Mouse (Mus musculus) thymus, adult 2 months (tissue): ENCODE data around the gene Dgke. TPM values are rescaled to one million over a fixed set of nuclear protein-coding genes. Genes with fewer than 3 reads are reported as not detected.

Experiments used
- DNase-seq: peaks from one replicate; pipeline ENCODE4 v3.0.0; 2021
- H3K27ac ChIP-seq: fragments of 200-500 bp; 2 replicates; pipeline ENCODE4 v1.5.1; 2012; ENCODE audit warnings: low read length, control low read depth; ENCODE audit not compliant: control insufficient read depth, insufficient read depth
- H3K27me3 ChIP-seq: fragments of 200-500 bp; 2 replicates; pipeline ENCODE4 v1.6.1; 2012; ENCODE audit warnings: mild to moderate bottlenecking, low read length, moderate library complexity, mixed read lengths; ENCODE audit not compliant: control insufficient read depth, insufficient read depth
- H3K36me3 ChIP-seq: fragments of 200-500 bp; 2 replicates; pipeline ENCODE4 v1.6.1; 2012; ENCODE audit warnings: mild to moderate bottlenecking, low read length, moderate library complexity; ENCODE audit not compliant: control insufficient read depth, insufficient read depth
- H3K4me1 ChIP-seq: fragments of 200-500 bp; replicated peaks from 2 replicates; pipeline ENCODE4 v1.6.1; 2012; ENCODE audit warnings: low read length; ENCODE audit not compliant: control insufficient read depth, insufficient read depth
- H3K4me3 ChIP-seq: fragments of 200-500 bp; 2 replicates; pipeline ENCODE4 v1.5.1; 2012; ENCODE audit warnings: mild to moderate bottlenecking, low read length, control low read depth, moderate library complexity; ENCODE audit not compliant: control insufficient read depth, insufficient read depth
- CTCF ChIP-seq: fragments of 200-500 bp; IDR thresholded peaks from 2 replicates; pipeline ENCODE4 v1.5.1; 2012; ENCODE audit warnings: mild to moderate bottlenecking, control low read depth, low read length, moderate library complexity, borderline replicate concordance; ENCODE audit not compliant: control insufficient read depth, poor library complexity, insufficient read depth; ENCODE audit errors: extremely low read depth
- POLR2A ChIP-seq: fragments of 200-500 bp; IDR thresholded peaks from 2 replicates; pipeline ENCODE4 v1.6.1; 2012; ENCODE audit warnings: mild to moderate bottlenecking, low read length, control low read depth, moderate library complexity; ENCODE audit not compliant: control insufficient read depth, poor library complexity, insufficient read depth; ENCODE audit errors: extremely low read depth
- WGBS: fragments of 180-500 bp; shearing (Covaris S2); methylation state at CpG from one replicate; pipeline ENCODE4 v1.1.7; 2018; 5-methylcytosine and 5-hydroxymethylcytosine counted together
- polyA plus RNA-seq: library from polyadenylated mRNA; depleted of rRNA; stranded (reverse); fragments of >200 nt; gene quantifications from 2 replicates; pipeline ENCODE4 v1.2.3, GENCODE M21; 2012

Gene Dgke
- polyA plus RNA-seq, 1 experiment: 81.2 TPM

- WGBS: 94% methylated on average over 5 of the region's 5 CpGs
- H3K4me1 ChIP-seq: no peaks in the 10 kb centered on the region
- no peaks in the 10 kb centered on the region for H3K27me3 ChIP-seq
- DNase-seq: no peak
- H3K4me3 ChIP-seq: no peak overlapping the region
- TF ChIP-seq POLR2A (no peak), CTCF (no peak)
- peaks cover 74% of the 10 kb centered on the region for H3K36me3 ChIP-seq
- H3K27ac ChIP-seq: no peak overlapping the region
Observed at GRCm38 (mm10) chr11:89012241-89012640, 54.4 kb downstream of the Dgke start.

GRCm38 (mm10) chr11:89009496-89009895 lies 57.2 kb downstream of the Dgke start:
- H3K4me1 ChIP-seq: peaks cover under 1% of the 10 kb centered on the region; the same call in 1 of the 2 replicates
- peaks cover 78% of the 10 kb centered on the region for H3K36me3 ChIP-seq
- no peak overlapping the region for H3K27ac ChIP-seq
- 95% methylated on average over 7 of the region's 7 CpGs for WGBS
- TF ChIP-seq POLR2A (no peak), CTCF (no peak)
- DNase-seq: no peak
- no peaks in the 10 kb centered on the region for H3K27me3 ChIP-seq
- no peak overlapping the region for H3K4me3 ChIP-seq

GRCm38 (mm10) chr11:89009066-89009465 lies 57.6 kb downstream of the Dgke start:
- Histone ChIP-seq H3K4me1 (peaks cover 2% of the 10 kb centered on the region; the same call in 1 of the 2 replicates), H3K4me3 (no peak overlapping the region), H3K27ac (no peak overlapping the region), H3K36me3 (peaks cover 78% of the 10 kb centered on the region), H3K27me3 (no peaks in the 10 kb centered on the region)
- TF ChIP-seq CTCF (no peak), POLR2A (no peak)
- 95% methylated on average over 9 of the region's 9 CpGs for WGBS
- no peak for DNase-seq

GRCm38 (mm10) chr11:89007582-89007981 lies 59.1 kb downstream of the Dgke start:
- no peak for DNase-seq
- TF ChIP-seq POLR2A (no peak), CTCF (no peak)
- no peak overlapping the region for H3K27ac ChIP-seq
- H3K27me3 ChIP-seq: no peaks in the 10 kb centered on the region
- peaks cover 15% of the 10 kb centered on the region for H3K4me1 ChIP-seq
- H3K4me3 ChIP-seq: no peak overlapping the region
- 94% methylated on average over 3 of the region's 3 CpGs for WGBS
- peaks cover 65% of the 10 kb centered on the region for H3K36me3 ChIP-seq

- H3K4me1 ChIP-seq: peaks cover 25% of the 10 kb centered on the region
- H3K27me3 ChIP-seq: no peaks in the 10 kb centered on the region
- no peak for DNase-seq
- no peak for TF ChIP-seq POLR2A
- TF ChIP-seq CTCF: no peak
- no peak overlapping the region for H3K27ac ChIP-seq
- H3K36me3 ChIP-seq: peaks cover 54% of the 10 kb centered on the region
- no peak overlapping the region for H3K4me3 ChIP-seq
Observed at GRCm38 (mm10) chr11:89006404-89006803, 60.2 kb downstream of the Dgke start.

- Histone ChIP-seq H3K27ac (no peak overlapping the region), H3K4me3 (no peak overlapping the region), H3K4me1 (peaks cover 34% of the 10 kb centered on the region), H3K36me3 (peaks cover 44% of the 10 kb centered on the region), H3K27me3 (no peaks in the 10 kb centered on the region)
- 95% methylated on average over 5 of the region's 5 CpGs for WGBS
- DNase-seq: no peak
- TF ChIP-seq POLR2A: no peak
- TF ChIP-seq CTCF: no peak
Observed at GRCm38 (mm10) chr11:89005473-89005872, 61.2 kb downstream of the Dgke start.

GRCm38 (mm10) chr11:89003726-89004125 lies 62.9 kb downstream of the Dgke start:
- H3K27ac ChIP-seq: no peak overlapping the region
- WGBS: 66% methylated on average over 4 of the region's 4 CpGs
- H3K27me3 ChIP-seq: no peaks in the 10 kb centered on the region
- H3K4me1 ChIP-seq: peaks cover 40% of the 10 kb centered on the region
- H3K4me3 ChIP-seq: no peak overlapping the region
- DNase-seq: no peak
- H3K36me3 ChIP-seq: peaks cover 28% of the 10 kb centered on the region
- no peak for TF ChIP-seq POLR2A
- TF ChIP-seq CTCF: no peak
